Mouse (Mus musculus) liver, adult 2 months (tissue): ENCODE results near the gene Atp5mpl. TPM values are rescaled to one million over a fixed set of nuclear protein-coding genes. Genes with fewer than 3 reads are reported as not detected.

Source experiments
- DNase-seq: peaks from one replicate; pipeline ENCODE4 v3.0.0-alpha.2; 2011; ENCODE audit warnings: low read depth, low spot score; ENCODE audit errors: extremely low read depth
- H3K27ac ChIP-seq: fragments of 200-500 bp; replicated peaks from 2 replicates; pipeline ENCODE4 v1.5.1; 2012; ENCODE audit warnings: low read depth, mild to moderate bottlenecking, control low read depth, inconsistent platforms, low read length; ENCODE audit not compliant: insufficient read depth
- H3K27me3 ChIP-seq: fragments of 200-500 bp; 2 replicates; pipeline ENCODE4 v1.6.1; 2012; ENCODE audit warnings: mild to moderate bottlenecking, moderate library complexity, low read length, inconsistent platforms; ENCODE audit not compliant: control insufficient read depth, insufficient read depth
- H3K36me3 ChIP-seq: fragments of 200-500 bp; 2 replicates; pipeline ENCODE4 v1.6.1; 2012; ENCODE audit warnings: low read length, inconsistent platforms; ENCODE audit not compliant: control insufficient read depth, insufficient read depth
- H3K4me1 ChIP-seq: fragments of 200-500 bp; 2 replicates; pipeline ENCODE4 v1.6.1; 2011; ENCODE audit warnings: low read length; ENCODE audit not compliant: control insufficient read depth, insufficient read depth
- H3K4me3 ChIP-seq: fragments of 200-500 bp; 2 replicates; pipeline ENCODE4 v1.5.1; 2011; ENCODE audit warnings: low read depth, mild to moderate bottlenecking, control low read depth, low read length, moderate library complexity; ENCODE audit not compliant: insufficient read depth
- H3K79me2 ChIP-seq: fragments of 200-500 bp; 2 replicates; pipeline ENCODE4 v1.6.1; 2012; ENCODE audit warnings: inconsistent platforms, mild to moderate bottlenecking, low read length, moderate library complexity; ENCODE audit not compliant: control insufficient read depth, insufficient read depth
- H3K9ac ChIP-seq: fragments of 200-500 bp; 2 replicates; pipeline ENCODE4 v1.6.1; 2012; ENCODE audit warnings: low read depth, mild to moderate bottlenecking, control low read depth, inconsistent platforms, low read length
- CTCF ChIP-seq: fragments of 200-500 bp; IDR thresholded peaks from 2 replicates; pipeline ENCODE4 v1.5.1; 2011; ENCODE audit warnings: low read depth, low read length, control low read depth
- POLR2A ChIP-seq: fragments of 200-500 bp; IDR thresholded peaks from 2 replicates; pipeline ENCODE4 v1.6.1; 2011; ENCODE audit warnings: low read length, control low read depth; ENCODE audit not compliant: insufficient read depth; ENCODE audit errors: extremely low read depth
- WGBS: fragments of 180-500 bp; shearing (Covaris S2); methylation state at CpG from one replicate; pipeline ENCODE4 v1.1.7; 2018; 5-methylcytosine and 5-hydroxymethylcytosine counted together
- polyA plus RNA-seq: library from polyadenylated mRNA; depleted of rRNA; stranded (reverse); fragments of >200 nt; gene quantifications from 2 replicates; pipeline ENCODE4 v1.2.3, GENCODE M21; 2012; rRNA removed
- total RNA-seq: library from RNA; depleted of rRNA; stranded (reverse); fragments of >200 nt; gene quantifications from 2 replicates; pipeline ENCODE4 v1.2.3, GENCODE M21; 2014; rRNA removed

Atp5mpl gene
- total and polyA plus RNA-seq, 2 experiments = 26.3 to 444 TPM

GRCm38 (mm10) chr12:111915781-111916180 lies 51.0 kb downstream of the Atp5mpl start:
- Histone ChIP-seq H3K36me3 (no peaks in the 10 kb centered on the region), H3K9ac (no peak overlapping the region), H3K79me2 (no peaks in the 10 kb centered on the region), H3K4me1 (peaks cover 13% of the 10 kb centered on the region), H3K27ac (no peak overlapping the region), H3K4me3 (no peak overlapping the region), H3K27me3 (no peaks in the 10 kb centered on the region)
- 92% methylated on average over 6 of the region's 6 CpGs for WGBS
- DNase-seq = no peak
- TF ChIP-seq POLR2A (no peak), CTCF (no peak)

- no peak for DNase-seq
- no peak for TF ChIP-seq CTCF
- H3K4me3 ChIP-seq = no peak overlapping the region
- no peaks in the 10 kb centered on the region for H3K36me3 ChIP-seq
- no peaks in the 10 kb centered on the region for H3K79me2 ChIP-seq
- peaks cover 13% of the 10 kb centered on the region for H3K4me1 ChIP-seq
- no peak overlapping the region for H3K9ac ChIP-seq
- WGBS = 69% methylated on average over 3 of the region's 3 CpGs
- no peak overlapping the region for H3K27ac ChIP-seq
- H3K27me3 ChIP-seq = no peaks in the 10 kb centered on the region
These were observed 52.7 kb downstream of the Atp5mpl start for GRCm38 (mm10) chr12:111914031-111914430.

- no peak for TF ChIP-seq POLR2A
- TF ChIP-seq CTCF = no peak
- Histone ChIP-seq H3K4me1 (peaks cover 13% of the 10 kb centered on the region), H3K36me3 (no peaks in the 10 kb centered on the region), H3K79me2 (no peaks in the 10 kb centered on the region), H3K4me3 (no peak overlapping the region), H3K27ac (no peak overlapping the region), H3K27me3 (no peaks in the 10 kb centered on the region), H3K9ac (no peak overlapping the region)
- no peak for DNase-seq
- WGBS = 90% methylated on average over 7 of the region's 7 CpGs
These were observed 54.0 kb downstream of the Atp5mpl start for GRCm38 (mm10) chr12:111912802-111913201.

DNA sequence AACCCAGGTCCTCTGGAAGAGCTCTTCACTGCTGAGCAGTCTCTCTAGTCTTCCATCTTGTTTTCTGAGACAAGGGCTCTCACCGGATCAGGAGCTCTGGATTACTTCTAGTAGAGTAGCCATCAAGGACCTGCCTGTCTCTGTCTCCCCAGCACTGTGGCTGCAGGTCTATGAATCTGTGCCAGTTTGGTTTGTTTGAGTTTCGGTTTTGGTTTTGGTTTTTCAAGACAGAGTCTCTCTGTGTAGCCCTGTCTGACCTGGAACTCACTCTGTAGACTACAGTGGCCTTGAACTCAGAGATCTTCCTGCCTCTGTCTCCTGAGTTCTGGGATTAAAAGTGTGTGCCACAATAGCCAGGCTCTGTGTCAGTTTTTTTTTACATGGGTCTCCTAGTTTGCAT lies 55.0 kb downstream of the Atp5mpl start:
- no peak for TF ChIP-seq POLR2A
- TF ChIP-seq CTCF = no peak
- no peaks in the 10 kb centered on the region for H3K36me3 ChIP-seq
- H3K27ac ChIP-seq = peak overlapping the region; percentile 41
- H3K9ac ChIP-seq = no peak overlapping the region
- DNase-seq = peak; percentile 75
- peaks cover 15% of the 10 kb centered on the region for H3K4me1 ChIP-seq
- peaks cover 3% of the 10 kb centered on the region; the same call in 1 of the 2 replicates for H3K79me2 ChIP-seq
- H3K4me3 ChIP-seq = no peak overlapping the region
- H3K27me3 ChIP-seq = no peaks in the 10 kb centered on the region
- 61% methylated on average over 2 of the region's 2 CpGs for WGBS

Other genes with a start within 250 kb of the Atp5mpl start
- 15.3 and 18.8 TPM in 2 replicates for gene Klc1, start 208.1 kb downstream of the Atp5mpl start, total RNA-seq
- 11.7 and 17.4 TPM in 2 replicates for gene Klc1, start 208.1 kb downstream of the Atp5mpl start, polyA plus RNA-seq
- 1.1 and 2.6 TPM in 2 replicates for gene Xrcc3, start 153.1 kb downstream of the Atp5mpl start, total RNA-seq
- 4.4 and 4.6 TPM in 2 replicates for gene Xrcc3, start 153.1 kb downstream of the Atp5mpl start, polyA plus RNA-seq
- 63.3 and 75.6 TPM in 2 replicates for gene Zfyve21, start 152.8 kb downstream of the Atp5mpl start, total RNA-seq
- gene Zfyve21, start 152.8 kb downstream of the Atp5mpl start, polyA plus RNA-seq = 65.5 and 72.8 TPM in 2 replicates
- 2.9 and 4.2 TPM in 2 replicates for gene Ppp1r13b, start 58.9 kb downstream of the Atp5mpl start, total RNA-seq
- 4.5 and 5.4 TPM in 2 replicates for gene Ppp1r13b, start 58.9 kb downstream of the Atp5mpl start, polyA plus RNA-seq
- not detected in 2 replicates for gene Tdrd9, start 4.6 kb upstream of the Atp5mpl start, total RNA-seq
- not detected in 2 replicates for gene Tdrd9, start 4.6 kb upstream of the Atp5mpl start, polyA plus RNA-seq
- gene Rd3l, start 14.3 kb upstream of the Atp5mpl start, total RNA-seq = not detected in 2 replicates
- not detected in 2 replicates for gene Rd3l, start 14.3 kb upstream of the Atp5mpl start, polyA plus RNA-seq
- gene Aspg, start 139.7 kb upstream of the Atp5mpl start, total RNA-seq = 162 and 179 TPM in 2 replicates
- 398 and 612 TPM in 2 replicates for gene Aspg, start 139.7 kb upstream of the Atp5mpl start, polyA plus RNA-seq
- gene Kif26a, start 179.2 kb upstream of the Atp5mpl start, total RNA-seq = 0.27 and 0.28 TPM in 2 replicates
- 0.77 and 0.84 TPM in 2 replicates for gene Kif26a, start 179.2 kb upstream of the Atp5mpl start, polyA plus RNA-seq